Mouse (Mus musculus) spleen, adult 12 weeks (tissue): Measurements from ENCODE around the gene Zbtb42.

ENCODE experiments used
- DNase-seq: peaks from one replicate; pipeline ENCODE4 v3.0.0; 2022; ENCODE audit warnings: low spot score

Zbtb42 gene

DNA sequence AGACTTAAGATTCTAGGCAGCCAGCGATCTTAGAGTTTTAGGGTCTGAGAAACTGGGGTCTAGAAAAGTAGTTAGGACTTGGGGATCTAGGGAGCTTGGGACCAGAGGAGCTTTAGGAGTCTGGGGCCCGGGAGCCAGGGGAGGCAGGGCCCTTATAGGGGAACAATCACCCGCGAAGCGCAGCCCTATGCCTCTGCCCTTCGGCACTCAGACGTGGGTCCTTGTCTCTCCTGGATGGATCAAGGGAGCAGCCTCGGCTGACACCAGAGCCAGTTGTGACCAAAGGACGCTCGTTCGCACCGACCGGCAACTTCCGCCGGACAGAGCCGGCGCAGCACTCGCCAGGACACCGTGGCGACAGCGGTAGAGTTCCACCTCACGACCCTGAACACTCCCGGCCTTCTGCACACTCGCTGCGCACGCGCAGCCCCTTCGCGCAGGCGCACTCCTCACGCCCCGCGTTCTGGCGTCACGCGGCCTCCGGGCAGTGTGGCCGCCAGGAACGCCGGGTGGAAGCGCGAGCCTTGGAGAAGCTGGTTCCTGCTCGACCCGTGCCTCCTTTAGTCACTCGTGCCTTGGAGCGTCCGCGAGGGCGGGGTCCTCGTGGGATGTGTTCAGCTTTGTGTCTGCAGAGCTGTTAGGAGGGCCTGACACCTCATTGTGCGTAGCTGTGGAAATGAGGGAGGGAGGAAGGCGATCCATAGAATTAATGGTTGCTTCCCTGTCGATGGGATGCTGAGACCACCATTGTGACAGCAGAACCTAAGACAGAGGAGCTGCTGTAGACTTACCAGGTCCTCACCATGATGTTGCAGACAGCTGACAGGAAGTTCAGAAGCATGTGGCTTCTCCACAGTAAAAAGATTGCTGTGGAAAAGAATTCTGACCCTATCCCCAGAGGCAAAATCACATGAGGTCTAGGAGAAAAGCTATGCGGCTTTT is 14.8 kb downstream of the Zbtb42 start:
- peak; percentile 76 for DNase-seq

GRCm38 (mm10) chr12:112694127-112694475 is 15.5 kb downstream of the Zbtb42 start:
- DNase-seq, result no peak

DNA sequence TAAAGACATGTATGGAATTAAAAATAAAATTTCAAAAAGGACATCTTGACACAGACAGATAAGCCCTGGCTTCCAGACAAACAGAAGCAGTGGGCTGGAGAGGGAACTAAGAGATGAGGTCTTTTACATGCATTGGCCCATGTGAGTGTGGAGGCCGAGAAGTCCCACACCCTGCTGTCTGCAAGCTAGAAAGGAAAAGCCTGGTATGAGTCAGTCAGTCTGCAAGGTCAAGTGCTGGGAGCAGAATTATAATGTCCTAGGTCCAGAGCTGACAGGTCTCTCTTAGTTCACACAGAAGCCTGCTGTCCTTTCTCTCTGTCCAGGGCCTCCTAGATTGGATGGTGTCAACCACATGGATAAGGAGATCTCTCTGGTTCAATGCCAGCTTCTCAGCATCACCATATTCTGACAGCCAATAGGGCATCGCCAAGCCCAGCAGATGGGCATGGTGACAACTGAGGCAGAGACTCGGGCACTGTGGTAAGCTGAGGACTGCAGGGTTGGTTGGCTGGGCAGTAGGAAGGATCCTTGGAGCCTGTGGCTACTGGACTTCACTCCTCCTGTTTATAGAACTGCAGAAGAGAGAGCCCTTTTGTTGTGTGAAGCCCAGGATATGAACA is 18.3 kb downstream of the Zbtb42 start:
- no peak for DNase-seq

- DNase-seq, result no peak
Observed at GRCm38 (mm10) chr12:112700522-112700921, 21.9 kb downstream of the Zbtb42 start.

GRCm38 (mm10) chr12:112702374-112703320 is 24.0 kb downstream of the Zbtb42 start:
- DNase-seq, result no peak

- peak; percentile 71 for DNase-seq
Observed at GRCm38 (mm10) chr12:112706704-112707572, 28.3 kb downstream of the Zbtb42 start.

- DNase-seq, result no peak
Observed at GRCm38 (mm10) chr12:112707573-112707869, 28.9 kb downstream of the Zbtb42 start.

GRCm38 (mm10) chr12:112713984-112714383 is 35.4 kb downstream of the Zbtb42 start:
- no peak for DNase-seq

GRCm38 (mm10) chr12:112717140-112717539 is 38.5 kb downstream of the Zbtb42 start:
- DNase-seq, result no peak

DNA sequence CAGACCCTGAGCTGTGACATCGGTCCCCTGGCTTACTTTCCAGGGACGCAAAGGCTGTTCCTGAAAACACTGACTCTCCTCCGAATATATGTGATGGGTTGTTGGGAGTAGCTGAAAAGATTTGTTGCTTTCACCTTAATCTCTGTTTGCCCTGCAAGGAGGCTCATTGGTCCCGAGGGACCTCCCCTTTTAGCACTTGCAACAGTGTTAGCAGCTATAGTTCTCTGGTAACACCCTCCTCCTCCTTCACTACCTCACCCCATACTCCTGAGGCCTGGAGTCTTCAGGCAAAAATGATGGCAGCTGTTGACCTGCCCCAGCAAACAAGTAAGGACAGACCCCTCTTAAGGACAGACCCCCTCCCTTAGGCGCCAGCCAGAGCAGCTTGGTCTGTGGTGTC is 40.4 kb downstream of the Zbtb42 start:
- no peak for DNase-seq

DNA sequence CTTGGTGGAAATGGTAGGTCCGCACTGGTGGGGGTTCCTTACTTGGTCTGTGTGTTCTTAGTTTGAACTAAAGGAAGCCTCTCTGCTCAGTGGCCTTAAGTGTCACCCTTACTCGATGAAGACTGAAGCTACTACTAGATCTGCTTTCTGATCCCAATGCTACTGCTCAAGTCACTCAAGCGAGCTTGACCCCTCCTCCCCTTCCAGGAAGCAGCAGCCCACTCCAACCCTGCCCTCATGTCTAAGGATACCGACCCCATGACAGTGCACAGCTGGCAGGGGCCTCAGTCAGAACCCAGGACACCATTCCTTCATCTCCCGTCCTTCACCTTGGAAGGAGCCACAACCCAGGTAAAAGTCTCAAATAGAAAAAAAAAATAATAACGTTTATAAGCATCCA is 41.6 kb downstream of the Zbtb42 start, which contains the start of gene Cep170b:
Gene Cep170b (plus strand): TSS at position 240 of the 400 bp plus-strand sequence.
- DNase-seq, result no peak

- DNase-seq, result no peak
Observed at GRCm38 (mm10) chr12:112720890-112721423, 42.3 kb downstream of the Zbtb42 start.

- no peak for DNase-seq
Observed at GRCm38 (mm10) chr12:112721424-112722239, 43.0 kb downstream of the Zbtb42 start.

DNA sequence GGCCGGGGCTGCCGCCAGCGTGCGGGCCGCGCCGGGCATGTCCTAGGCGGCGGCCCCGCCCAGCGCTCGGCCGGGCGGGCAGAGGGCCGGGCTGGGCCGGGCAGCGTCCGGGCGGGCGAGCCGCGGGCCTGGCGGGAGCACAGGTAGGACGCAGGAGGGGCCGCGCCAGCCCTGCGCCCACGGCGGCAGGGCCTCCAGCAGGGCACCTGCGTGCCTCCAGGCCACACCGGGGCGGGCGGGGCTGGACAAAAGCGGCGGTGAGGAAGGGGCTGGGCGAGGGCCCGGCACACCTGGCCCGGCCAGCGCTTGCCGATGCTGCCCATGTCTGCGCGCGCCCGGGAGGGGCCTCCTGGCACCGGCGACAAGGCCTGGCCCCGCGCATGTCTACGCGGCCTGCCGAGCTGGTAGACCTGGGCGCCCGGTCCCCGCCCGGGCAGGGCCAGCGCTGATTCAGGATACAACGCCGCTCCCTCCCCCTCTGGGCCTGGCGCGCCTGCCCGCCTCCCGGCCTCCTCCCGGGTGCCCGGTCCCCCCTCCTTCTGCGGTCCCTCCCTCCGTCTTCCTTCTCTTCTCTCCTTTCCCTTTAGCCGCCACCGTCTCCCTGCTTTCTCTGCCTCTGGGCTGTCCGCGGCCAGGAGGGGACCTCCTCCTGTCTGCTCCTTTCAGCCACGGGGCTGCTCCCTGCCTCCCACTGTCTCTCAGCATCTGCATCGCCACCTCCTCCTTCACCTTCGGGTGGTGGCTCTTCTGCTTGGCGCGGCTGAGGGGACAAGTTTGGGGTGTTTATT is 43.8 kb downstream of the Zbtb42 start:
- no peak for DNase-seq

DNA sequence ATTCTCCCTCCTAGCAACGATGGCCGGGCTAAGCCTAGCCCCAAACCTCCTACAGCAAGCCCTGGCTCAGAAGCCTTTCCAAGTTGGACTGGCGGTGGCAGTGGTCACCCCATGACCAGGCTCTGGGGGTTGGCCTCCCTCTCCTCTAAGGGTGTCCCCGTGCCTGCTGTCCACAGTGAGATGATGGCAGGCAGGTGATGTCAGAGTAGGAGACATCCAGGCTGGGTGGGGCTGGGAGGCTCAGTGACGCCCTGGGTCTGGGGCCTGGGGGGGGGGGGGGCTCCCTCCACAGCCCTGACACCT is 44.4 kb downstream of the Zbtb42 start:
- DNase-seq, result no peak

DNA sequence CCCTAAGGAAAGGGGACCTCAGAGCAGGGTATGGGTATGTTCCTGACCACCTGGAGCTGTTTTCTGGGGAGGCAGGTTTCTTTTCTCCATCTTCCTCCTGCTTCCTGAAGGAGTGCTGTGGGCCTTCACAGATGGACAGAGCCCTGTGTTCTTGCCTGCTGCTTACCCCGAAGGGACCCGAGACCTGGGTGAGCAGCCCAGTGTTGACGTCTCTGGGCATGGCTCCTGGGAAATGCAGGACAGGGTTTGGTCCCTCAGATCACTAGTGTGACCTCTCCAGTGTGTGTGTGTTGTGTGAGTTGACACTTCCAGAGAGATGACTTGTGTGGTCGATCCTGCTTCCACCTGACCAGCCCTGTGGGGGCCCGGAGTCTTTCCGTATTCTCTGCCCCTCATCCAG is 44.8 kb downstream of the Zbtb42 start:
- no peak for DNase-seq

DNA sequence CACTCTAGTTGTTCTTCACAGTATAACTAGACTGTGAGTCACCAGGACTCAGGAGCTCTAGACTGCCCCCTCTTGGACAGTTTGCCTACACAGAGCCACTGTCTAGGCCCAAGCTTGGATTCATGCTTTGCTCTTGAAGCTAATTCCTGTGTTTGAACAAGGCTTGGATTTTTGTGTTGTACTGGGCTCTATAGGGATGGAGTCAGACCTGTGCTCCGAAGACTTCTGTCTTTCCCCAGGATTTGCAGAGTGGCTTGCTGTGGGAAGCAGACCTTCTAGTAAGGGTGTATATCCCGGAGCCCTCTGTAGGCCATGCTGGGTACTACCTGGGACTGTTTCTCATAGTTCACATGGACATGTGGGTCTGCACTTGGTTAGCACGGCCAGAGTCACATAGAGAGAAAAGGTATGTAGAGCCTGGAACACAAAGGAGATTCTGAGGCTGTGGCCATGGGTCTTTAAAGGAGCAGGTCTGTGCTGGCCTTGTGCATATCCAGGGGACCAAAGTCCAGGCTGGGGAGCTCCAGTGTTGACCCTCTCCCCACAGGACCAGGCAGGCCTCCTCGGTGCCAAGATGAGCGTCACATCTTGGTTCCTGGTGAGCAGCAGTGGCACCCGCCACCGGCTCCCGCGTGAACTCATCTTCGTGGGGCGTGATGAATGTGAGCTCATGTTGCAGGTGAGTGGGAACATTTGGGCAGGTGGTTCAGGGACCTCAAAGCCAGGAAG is 45.6 kb downstream of the Zbtb42 start:
- peak; percentile 37 for DNase-seq

DNA sequence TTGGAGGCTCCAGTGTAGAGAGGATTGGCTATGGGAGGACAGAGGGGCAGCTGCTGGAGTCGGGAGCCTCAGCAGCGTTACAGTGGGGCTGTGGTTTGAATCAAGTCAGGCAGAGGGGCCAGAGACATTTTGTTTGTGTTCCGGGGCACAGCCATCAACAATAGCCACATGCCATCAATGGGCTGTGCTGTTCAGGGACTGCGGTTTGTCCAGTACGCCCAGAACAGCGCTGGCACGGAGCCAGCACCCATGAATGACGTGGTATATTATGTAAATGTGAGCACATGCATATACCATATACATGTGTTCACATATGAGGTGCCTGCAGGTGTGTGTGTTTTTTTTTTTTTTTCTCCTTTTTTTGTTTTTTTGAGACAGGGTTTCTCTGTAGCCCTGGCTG is 49.2 kb downstream of the Zbtb42 start:
- DNase-seq, result no peak

DNA sequence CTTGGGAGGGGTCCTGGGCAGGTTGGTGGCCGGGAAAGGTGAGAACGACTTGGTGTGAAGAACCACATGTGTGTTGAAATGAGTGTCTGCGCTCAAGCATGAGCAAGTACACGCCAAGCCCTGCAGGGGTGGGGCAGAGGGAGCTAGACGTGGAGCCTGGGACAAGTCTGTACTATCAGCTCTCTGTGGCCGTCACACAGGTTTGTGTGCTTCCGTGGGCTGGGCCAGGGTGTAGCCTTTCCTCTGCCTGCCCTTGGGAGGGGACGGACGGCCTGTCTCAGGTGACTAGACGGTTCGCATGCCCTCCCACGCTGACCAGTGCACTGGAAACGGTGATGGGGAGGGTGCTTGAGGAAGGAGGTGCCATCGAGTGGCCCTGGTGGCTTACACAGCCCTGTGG is 52.2 kb downstream of the Zbtb42 start:
- no peak for DNase-seq
